Mouse (Mus musculus) kidney, embryonic 14.5 days (tissue): ENCODE results near the gene Plp1. TPM values are rescaled to one million over a fixed set of nuclear protein-coding genes. Genes with fewer than 3 reads are reported as not detected.

ENCODE experiments used
- ATAC-seq: fragments of 200-750 bp; cut with Nextera tagmentation; 2 replicates; pipeline ENCODE4 v1.8.0; 2017; ENCODE audit warnings: moderate number of reproducible peaks, mild to moderate bottlenecking, moderate TSS enrichment, moderate library complexity; ENCODE audit not compliant: low FRiP score, low TSS enrichment
- H3K27ac ChIP-seq: fragments of 300-500 bp; sonication (generic); 2 replicates; pipeline ENCODE4 v1.5.1; 2014; ENCODE audit warnings: low read depth, mild to moderate bottlenecking, low read length, moderate library complexity, mixed read lengths
- H3K27me3 ChIP-seq: fragments of 300-500 bp; sonication (generic); 2 replicates; pipeline ENCODE4 v1.6.1; 2014; ENCODE audit warnings: mild to moderate bottlenecking, low read length; ENCODE audit not compliant: control insufficient read depth, insufficient read depth
- H3K36me3 ChIP-seq: fragments of 300-500 bp; sonication (generic); 2 replicates; pipeline ENCODE4 v1.6.1; 2014; ENCODE audit warnings: low read length, mixed read lengths; ENCODE audit not compliant: control insufficient read depth, insufficient read depth
- H3K4me1 ChIP-seq: fragments of 300-500 bp; sonication (generic); 2 replicates; pipeline ENCODE4 v1.6.1; 2014; ENCODE audit warnings: low read length, mixed read lengths; ENCODE audit not compliant: control insufficient read depth, insufficient read depth
- H3K4me2 ChIP-seq: fragments of 300-500 bp; sonication (generic); replicated peaks from 2 replicates; pipeline ENCODE4 v1.6.1; 2014; ENCODE audit warnings: low read depth, mild to moderate bottlenecking, low read length
- H3K4me3 ChIP-seq: fragments of 300-500 bp; sonication (generic); 2 replicates; pipeline ENCODE4 v1.5.1; 2014; ENCODE audit warnings: mild to moderate bottlenecking, low read length
- H3K9ac ChIP-seq: fragments of 300-500 bp; sonication (generic); 2 replicates; pipeline ENCODE4 v1.6.1; 2014; ENCODE audit warnings: low read depth, mild to moderate bottlenecking, low read length, moderate library complexity
- H3K9me3 ChIP-seq: fragments of 300-500 bp; sonication (generic); 2 replicates; pipeline ENCODE4 v1.6.1; 2016; ENCODE audit warnings: low read length; ENCODE audit not compliant: control insufficient read depth
- WGBS: fragments of 180-500 bp; shearing (Covaris S2); extraction: QIAGEN DNeasy Blood & Tissue Kit; methylation state at CpG from one replicate; pipeline ENCODE4 v1.1.7; 2014; 5-methylcytosine and 5-hydroxymethylcytosine counted together
- polyA plus RNA-seq: library from polyadenylated mRNA; unstranded; fragments of >200 nt; fragmentation: Nextera tagmentation; extraction: Ambion mirVana; gene quantifications from 2 replicates; pipeline ENCODE4 v1.2.1, GENCODE M21; 2014

The Plp1 gene
- 2.4 and 3.6 TPM in 2 replicates for polyA plus RNA-seq

- no peaks in the 10 kb centered on the region for H3K9me3 ChIP-seq
- H3K4me1 ChIP-seq: no peaks in the 10 kb centered on the region
- H3K4me2 ChIP-seq: no peak within 1 kb of the TSS
- WGBS: 37% methylated on average over 1 of the region's 1 CpGs
- no peak for ATAC-seq
- H3K9ac ChIP-seq: no peak within 1 kb of the TSS
- no peak within 1 kb of the TSS for H3K27ac ChIP-seq
- no peak within 1 kb of the TSS for H3K4me3 ChIP-seq
- H3K36me3 ChIP-seq: no peaks in the 10 kb centered on the region
- H3K27me3 ChIP-seq: no peaks in the 10 kb centered on the region
These were observed at the start of gene Plp1 for GRCm38 (mm10) chrX:136822371-136822770. Gene Plp1, plus strand, starts transcription at chrX:136822671.

DNA sequence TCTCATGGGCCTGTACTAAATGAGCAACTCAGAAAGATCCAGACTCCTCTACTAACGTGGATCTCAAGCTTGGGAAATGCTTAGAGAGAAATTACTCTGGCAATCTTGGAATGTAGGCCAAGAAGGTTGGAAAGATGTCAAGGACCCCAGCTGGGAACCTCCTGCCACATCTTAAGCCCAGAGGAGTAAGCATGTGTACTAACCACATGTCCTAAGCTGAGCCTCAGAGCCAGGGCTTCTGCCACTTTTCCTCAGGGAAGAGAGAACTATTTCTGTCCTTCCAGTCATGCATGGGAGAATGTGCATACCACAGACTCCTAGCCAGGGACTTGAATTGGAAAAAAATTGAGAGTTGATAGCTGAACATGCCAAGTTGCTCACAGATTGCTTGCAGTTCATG lies 49.4 kb upstream of the Plp1 start:
- no peaks in the 10 kb centered on the region for H3K36me3 ChIP-seq
- 83% methylated on average over 1 of the region's 1 CpGs for WGBS

DNA sequence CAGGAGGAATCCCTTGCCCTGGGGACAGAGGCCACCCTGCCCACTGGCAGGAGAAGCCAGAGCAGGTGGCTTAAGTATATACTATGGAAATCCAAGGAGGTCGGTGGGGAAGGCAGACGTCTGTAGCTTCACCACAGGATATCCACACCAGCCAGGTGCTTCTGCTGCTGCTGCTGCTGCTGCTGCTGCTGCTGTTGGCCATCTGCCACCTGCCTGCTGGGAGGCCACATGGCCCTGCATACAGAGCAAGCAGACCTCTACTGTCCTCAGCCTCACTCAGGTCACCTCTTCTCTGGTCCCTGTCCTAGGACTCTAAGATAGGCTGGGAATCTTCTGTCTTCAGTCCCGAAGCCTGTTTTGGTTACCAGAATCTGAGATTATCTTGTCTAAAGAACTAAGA lies 44.4 kb upstream of the Plp1 start:
- Histone ChIP-seq H3K9ac (no peak overlapping the region), H3K27ac (no peak overlapping the region), H3K4me2 (no peak overlapping the region), H3K27me3 (no peaks in the 10 kb centered on the region), H3K36me3 (no peaks in the 10 kb centered on the region), H3K9me3 (no peaks in the 10 kb centered on the region), H3K4me1 (no peaks in the 10 kb centered on the region), H3K4me3 (no peak overlapping the region)
- ATAC-seq: no peak
- WGBS: 81% methylated on average over 3 of the region's 3 CpGs

More for the DNA sequence above, 49.4 kb upstream of the Plp1 start:
- H3K9me3 ChIP-seq: no peaks in the 10 kb centered on the region
- H3K9ac ChIP-seq: no peak overlapping the region
- no peak overlapping the region for H3K27ac ChIP-seq
- H3K4me1 ChIP-seq: no peaks in the 10 kb centered on the region
- no peaks in the 10 kb centered on the region for H3K27me3 ChIP-seq
- H3K4me2 ChIP-seq: no peak overlapping the region
- ATAC-seq: no peak
- H3K4me3 ChIP-seq: no peak overlapping the region

DNA sequence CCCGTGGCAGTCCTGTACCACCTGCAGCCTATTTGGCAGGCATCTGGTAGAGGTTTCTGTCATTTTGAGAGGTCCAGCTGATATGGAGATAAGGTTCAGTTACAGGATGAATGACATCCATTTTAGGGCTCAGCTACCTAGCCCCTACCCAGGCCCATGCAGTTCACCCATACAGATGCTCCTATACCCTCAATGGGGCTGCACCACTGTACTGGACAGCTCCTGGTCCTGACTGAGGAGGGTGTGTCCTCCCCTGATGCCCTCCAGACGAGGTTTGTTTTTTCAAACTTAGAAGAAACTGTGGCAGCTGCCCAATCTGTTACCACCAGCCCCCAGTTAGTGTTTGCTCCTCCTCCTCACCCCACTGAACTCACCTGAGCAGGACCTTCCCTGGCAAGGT lies 43.2 kb upstream of the Plp1 start:
- no peak overlapping the region for H3K9ac ChIP-seq
- H3K36me3 ChIP-seq: no peaks in the 10 kb centered on the region
- H3K4me3 ChIP-seq: no peak overlapping the region
- no peaks in the 10 kb centered on the region for H3K4me1 ChIP-seq
- H3K27me3 ChIP-seq: no peaks in the 10 kb centered on the region
- WGBS: 53% methylated on average over 2 of the region's 2 CpGs
- H3K27ac ChIP-seq: no peak overlapping the region
- no peaks in the 10 kb centered on the region for H3K9me3 ChIP-seq
- H3K4me2 ChIP-seq: no peak overlapping the region
- ATAC-seq: no peak

- WGBS: 73% methylated on average over 3 of the region's 3 CpGs
- Histone ChIP-seq H3K27me3 (no peaks in the 10 kb centered on the region), H3K27ac (no peak within 1 kb of the TSS), H3K4me2 (no peak within 1 kb of the TSS), H3K9ac (no peak within 1 kb of the TSS), H3K4me1 (no peaks in the 10 kb centered on the region), H3K36me3 (no peaks in the 10 kb centered on the region), H3K4me3 (no peak within 1 kb of the TSS), H3K9me3 (no peaks in the 10 kb centered on the region)
- no peak for ATAC-seq
These were observed 42.4 kb upstream of the Plp1 start, which contains the start of gene Glra4 for GRCm38 (mm10) chrX:136780041-136780440. Gene Glra4, minus strand, starts transcription at chrX:136780141.

- no peaks in the 10 kb centered on the region for H3K27me3 ChIP-seq
- H3K4me1 ChIP-seq: no peaks in the 10 kb centered on the region
- WGBS: 81% methylated on average over 4 of the region's 4 CpGs
- no peak for ATAC-seq
- H3K4me3 ChIP-seq: no peak overlapping the region
- H3K9me3 ChIP-seq: no peaks in the 10 kb centered on the region
- peaks cover 4% of the 10 kb centered on the region; the same call in 1 of the 2 replicates for H3K36me3 ChIP-seq
- H3K27ac ChIP-seq: no peak overlapping the region
- no peak overlapping the region for H3K9ac ChIP-seq
- H3K4me2 ChIP-seq: no peak overlapping the region
These were observed 33.0 kb upstream of the Plp1 start for GRCm38 (mm10) chrX:136789446-136789845.

DNA sequence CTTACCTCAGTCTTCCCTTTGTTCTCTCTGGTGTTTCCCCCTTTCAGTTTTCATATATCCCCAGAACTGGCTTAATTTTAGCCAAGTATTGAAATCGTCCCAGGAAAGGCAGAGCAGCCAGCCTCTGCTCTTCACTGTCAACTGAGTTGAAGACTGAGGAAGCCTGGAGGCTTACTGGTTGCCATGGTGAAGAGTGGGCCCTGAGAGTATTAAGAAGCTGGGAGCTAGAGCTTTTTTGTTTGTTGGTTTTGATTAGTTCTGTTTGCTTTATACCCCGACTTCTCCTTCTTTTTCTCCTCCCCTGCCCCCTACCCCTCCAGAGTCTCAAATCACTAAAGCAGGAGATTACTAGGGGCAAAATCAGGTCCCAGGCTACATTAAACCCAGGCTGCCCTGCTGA lies 25.2 kb upstream of the Plp1 start:
- no peak overlapping the region for H3K27ac ChIP-seq
- no peaks in the 10 kb centered on the region for H3K9me3 ChIP-seq
- no peak for ATAC-seq
- H3K4me3 ChIP-seq: no peak overlapping the region
- H3K4me1 ChIP-seq: no peaks in the 10 kb centered on the region
- 50% methylated on average over 2 of the region's 2 CpGs for WGBS
- H3K36me3 ChIP-seq: no peaks in the 10 kb centered on the region
- H3K9ac ChIP-seq: no peak overlapping the region
- no peaks in the 10 kb centered on the region for H3K27me3 ChIP-seq
- no peak overlapping the region for H3K4me2 ChIP-seq

DNA sequence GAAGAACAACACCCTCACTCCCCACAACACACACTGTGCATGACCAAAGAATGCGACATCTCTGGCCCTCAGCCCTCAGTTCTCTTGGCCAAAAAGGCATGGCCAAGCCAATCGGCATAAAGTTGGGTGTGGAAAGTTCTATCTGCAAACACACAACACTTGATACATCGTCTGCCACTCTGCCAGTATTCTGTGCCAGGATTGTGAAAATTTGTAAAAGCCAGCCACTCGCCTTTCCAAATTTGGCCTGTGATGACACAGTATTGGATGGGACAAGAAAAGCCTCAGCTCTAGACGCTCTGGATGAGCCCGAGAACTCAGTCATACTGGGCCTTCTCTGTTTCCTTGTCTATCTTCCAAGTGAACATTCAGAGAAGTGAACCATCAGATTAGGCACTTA lies 2.7 kb upstream of the Plp1 start:
- H3K27ac ChIP-seq: no peak overlapping the region
- H3K27me3 ChIP-seq: no peaks in the 10 kb centered on the region
- no peak for ATAC-seq
- H3K9ac ChIP-seq: no peak overlapping the region
- H3K9me3 ChIP-seq: no peaks in the 10 kb centered on the region
- H3K4me1 ChIP-seq: no peaks in the 10 kb centered on the region
- H3K36me3 ChIP-seq: no peaks in the 10 kb centered on the region
- H3K4me2 ChIP-seq: no peak overlapping the region
- WGBS: 93% methylated on average over 6 of the region's 6 CpGs
- H3K4me3 ChIP-seq: no peak overlapping the region

DNA sequence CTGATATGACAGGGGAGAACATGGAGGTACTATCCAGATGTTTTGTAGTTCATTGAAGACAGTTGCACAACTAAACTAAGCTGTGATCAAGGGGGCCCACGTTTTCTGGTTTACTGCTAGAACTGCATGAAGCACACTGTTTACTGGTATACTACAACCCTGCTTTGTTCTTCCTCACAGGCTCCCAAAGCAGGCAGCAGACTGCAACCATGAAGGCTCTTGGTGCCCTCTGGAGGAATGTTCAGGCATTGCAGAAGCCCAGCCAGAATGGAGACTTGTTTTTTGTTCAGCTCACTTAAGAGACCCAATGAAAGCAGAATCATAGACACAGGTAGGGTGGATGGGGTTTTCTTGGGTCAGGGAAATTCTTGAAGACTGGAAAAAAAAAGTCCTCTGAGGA lies 2.2 kb upstream of the Plp1 start:
- no peak; the same call in 1 of the 2 replicates for ATAC-seq
- no peak overlapping the region for H3K9ac ChIP-seq
- H3K27me3 ChIP-seq: no peaks in the 10 kb centered on the region
- 5% methylated on average over 1 of the region's 1 CpGs for WGBS
- no peak overlapping the region for H3K4me3 ChIP-seq
- no peaks in the 10 kb centered on the region for H3K9me3 ChIP-seq
- no peaks in the 10 kb centered on the region for H3K4me1 ChIP-seq
- no peak overlapping the region for H3K27ac ChIP-seq
- no peaks in the 10 kb centered on the region for H3K36me3 ChIP-seq
- no peak overlapping the region for H3K4me2 ChIP-seq
